Mouse (Mus musculus) spleen, adult 2 months (tissue): ENCODE data around the gene Cox17.

ENCODE experiments used
- CTCF ChIP-seq: fragments of 200-500 bp; IDR thresholded peaks from 2 replicates; pipeline ENCODE4 v1.5.1; 2011; ENCODE audit warnings: mild to moderate bottlenecking, inconsistent platforms; ENCODE audit not compliant: insufficient read depth, insufficient read length, insufficient replicate concordance; ENCODE audit errors: extremely low read depth
- POLR2A ChIP-seq: fragments of 200-500 bp; IDR thresholded peaks from 2 replicates; pipeline ENCODE4 v1.6.1; 2011; ENCODE audit warnings: low read depth, low read length, inconsistent platforms

DNA sequence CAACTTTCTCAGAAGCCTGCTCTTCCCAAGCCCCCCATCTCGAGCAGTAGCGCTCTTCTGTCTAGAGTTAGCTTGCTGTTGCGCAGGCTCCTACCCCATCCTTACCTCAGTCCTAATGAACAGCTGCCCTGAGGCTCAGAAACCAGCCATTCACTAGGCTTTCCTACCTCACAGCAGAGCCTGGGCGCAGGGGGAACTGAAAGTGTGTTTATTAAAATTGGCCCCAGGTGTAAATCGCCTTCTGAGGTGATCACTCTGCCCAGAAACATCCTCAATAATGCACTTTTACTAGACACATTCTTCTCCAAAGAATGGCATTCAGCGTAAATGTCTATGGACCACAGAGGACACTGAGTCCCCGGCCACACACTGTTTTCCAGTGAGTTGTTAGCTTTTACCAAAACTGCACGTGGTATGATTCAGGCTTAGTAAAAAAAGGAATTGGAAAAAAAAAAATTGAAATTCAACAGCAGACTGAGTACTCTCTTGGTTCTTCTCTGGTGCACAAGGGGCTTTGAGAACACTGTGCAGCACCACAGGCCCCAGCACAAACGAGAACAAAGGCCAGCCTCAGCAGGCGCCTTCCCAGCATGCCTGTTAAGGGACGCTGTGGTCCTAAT is 19.9 kb upstream of the Cox17 start:
- TF ChIP-seq POLR2A, result no peak
- TF ChIP-seq CTCF, result no peak
